Mouse (Mus musculus) G1E (cell line): ENCODE data around the gene Cacna1s.

ENCODE experiments used
- CTCF ChIP-seq: IDR thresholded peaks from 2 replicates; pipeline ENCODE4 v1.5.1; 2012; ENCODE audit warnings: low read depth, low read length, inconsistent platforms, mixed read lengths
- GATA1 ChIP-seq: IDR thresholded peaks from 2 replicates; pipeline ENCODE4 v1.6.1; 2012; ENCODE audit warnings: borderline replicate concordance, low read length, inconsistent platforms, mixed read lengths
- POLR2AphosphoS5 ChIP-seq: IDR thresholded peaks from 2 replicates; pipeline ENCODE4 v1.6.1; 2012; ENCODE audit warnings: low read depth, low read length, inconsistent platforms; ENCODE audit not compliant: insufficient replicate concordance
- TAL1 ChIP-seq: conservative IDR thresholded peaks from 2 replicates; pipeline ENCODE4 v1.6.1; 2012; ENCODE audit warnings: low read depth, low read length, inconsistent platforms, mixed read lengths

DNA sequence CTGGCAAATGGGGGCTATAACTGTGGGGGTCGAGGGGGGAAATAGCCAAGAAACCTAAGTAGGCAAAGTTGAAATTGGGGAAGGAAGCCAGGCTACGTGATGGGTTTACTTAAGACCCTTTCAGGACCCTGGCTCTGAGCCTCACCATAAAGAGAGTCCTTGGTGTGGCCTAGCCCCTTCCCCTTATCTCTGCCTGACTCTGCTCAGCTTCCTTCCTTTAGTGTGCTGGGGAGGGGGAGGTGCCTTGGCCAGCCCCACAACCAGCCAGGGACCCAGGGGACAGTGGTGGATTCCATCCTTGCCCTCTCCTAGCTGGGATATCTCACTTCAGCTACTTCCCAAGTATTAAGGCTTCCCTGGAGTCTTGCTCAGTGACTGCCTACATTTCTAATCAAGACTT lies 82.0 kb downstream of the Cacna1s start:
- no peak for TF ChIP-seq CTCF
- TF ChIP-seq GATA1, result no peak
- no peak for TF ChIP-seq TAL1
- TF ChIP-seq POLR2AphosphoS5, result no peak
